In genomic region chr12:32821504-32822011, GRCm38 (mm10) we compare ENCODE assay signal across 8 mouse cellular contexts. TPM values are rescaled to one million over a fixed set of nuclear protein-coding genes. Genes with fewer than 3 reads are reported as not detected.
DNase-seq lines count a peak whose midpoint lies in the region; ATAC-seq and TF ChIP-seq lines count a peak whose summit lies in the region.

No protein-coding gene starts in this region.

- H3K4me3 ChIP-seq in liver, adult 2 months (ENCODE audit: insufficient read depth, low read depth, low read length) = peak overlapping the region; percentile 46
- H3K4me3 ChIP-seq in embryonic facial prominence, embryonic 11.5 days (ENCODE audit: low read depth, low read length) = peak overlapping the region; percentile 66
- peak overlapping the region; percentile 84 for H3K4me3 ChIP-seq in intestine, embryonic 16.5 days (ENCODE audit: low read length)
- peak overlapping the region; percentile 85 for H3K4me3 ChIP-seq in neural tube, embryonic 13.5 days

- no peaks in the 10 kb centered on the region for H3K9me3 ChIP-seq in embryonic facial prominence, embryonic 11.5 days (replicated peaks; ENCODE audit: control insufficient read depth, low read length)
- no peaks in the 10 kb centered on the region for H3K9me3 ChIP-seq in intestine, embryonic 16.5 days (ENCODE audit: control insufficient read depth, low read length)
- no peaks in the 10 kb centered on the region for H3K9me3 ChIP-seq in neural tube, embryonic 13.5 days

- peaks cover 13% of the 10 kb centered on the region; the same call in 1 of the 2 replicates for H3K36me3 ChIP-seq in liver, adult 2 months (ENCODE audit: control insufficient read depth, insufficient read depth, low read length)
- no peaks in the 10 kb centered on the region for H3K36me3 ChIP-seq in embryonic facial prominence, embryonic 11.5 days (replicated peaks; ENCODE audit: control insufficient read depth, insufficient read depth, low read depth, low read length)
- H3K36me3 ChIP-seq in intestine, embryonic 16.5 days (ENCODE audit: control insufficient read depth, insufficient read depth, low read length) = peaks cover 4% of the 10 kb centered on the region; the same call in 1 of the 2 replicates
- H3K36me3 ChIP-seq in neural tube, embryonic 13.5 days = peaks cover 13% of the 10 kb centered on the region; the same call in 1 of the 2 replicates

- no peak for ATAC-seq in embryonic facial prominence, embryonic 11.5 days (replicated peaks; ENCODE audit: insufficient number of reproducible peaks, low FRiP score, low TSS enrichment, low read depth)
- no peak for ATAC-seq in intestine, embryonic 16.5 days
- ATAC-seq in neural tube, embryonic 13.5 days (ENCODE audit: low read depth) = no peak

- peak overlapping the region; percentile 61 for H3K4me2 ChIP-seq in embryonic facial prominence, embryonic 11.5 days (ENCODE audit: low read depth, low read length)
- H3K4me2 ChIP-seq in intestine, embryonic 16.5 days (ENCODE audit: low read depth, low read length) = peak overlapping the region; percentile 60
- H3K4me2 ChIP-seq in neural tube, embryonic 13.5 days = peak overlapping the region; percentile 76

- H3K9ac ChIP-seq in liver, adult 2 months (ENCODE audit: low read depth, low read length) = peak overlapping the region; percentile 54
- H3K9ac ChIP-seq in embryonic facial prominence, embryonic 11.5 days (replicated peaks; ENCODE audit: low read length) = no peak overlapping the region
- H3K9ac ChIP-seq in intestine, embryonic 16.5 days (ENCODE audit: low read depth, low read length) = peak overlapping the region; percentile 87; the same call in 1 of the 2 replicates
- peak overlapping the region; percentile 87 for H3K9ac ChIP-seq in neural tube, embryonic 13.5 days

- 26% methylated on average over 2 of the region's 2 CpGs for WGBS in liver, adult 2 months
- 43% methylated on average over 2 of the region's 2 CpGs for WGBS in embryonic facial prominence, embryonic 11.5 days
- WGBS in intestine, embryonic 16.5 days = 44% methylated on average over 2 of the region's 2 CpGs
- WGBS in neural tube, embryonic 13.5 days = 51% methylated on average over 2 of the region's 2 CpGs

- peak overlapping the region; percentile 37; the same call in 1 of the 2 replicates for H3K27ac ChIP-seq in liver, adult 2 months (replicated peaks; ENCODE audit: insufficient read depth, low read depth, low read length)
- no peak overlapping the region for H3K27ac ChIP-seq in embryonic facial prominence, embryonic 11.5 days (replicated peaks; ENCODE audit: low read depth, low read length)
- no peak overlapping the region; the same call in 1 of the 2 replicates for H3K27ac ChIP-seq in intestine, embryonic 16.5 days (ENCODE audit: low read length)
- no peak overlapping the region for H3K27ac ChIP-seq in neural tube, embryonic 13.5 days (replicated peaks)

- TF ChIP-seq CTCF in liver, adult 2 months (IDR thresholded peaks at IDR 0.05; ENCODE audit: low read depth, low read length) = no peak

- H3K79me2 ChIP-seq in liver, adult 2 months (ENCODE audit: control insufficient read depth, insufficient read depth, low read length) = peaks cover 32% of the 10 kb centered on the region; the same call in 1 of the 2 replicates

- H3K27me3 ChIP-seq in liver, adult 2 months (ENCODE audit: control insufficient read depth, insufficient read depth, low read length) = no peaks in the 10 kb centered on the region
- H3K27me3 ChIP-seq in embryonic facial prominence, embryonic 11.5 days (ENCODE audit: control insufficient read depth, insufficient read depth, low read length) = no peaks in the 10 kb centered on the region
- H3K27me3 ChIP-seq in intestine, embryonic 16.5 days (replicated peaks; ENCODE audit: control insufficient read depth, insufficient read depth, low read length) = no peaks in the 10 kb centered on the region
- H3K27me3 ChIP-seq in neural tube, embryonic 13.5 days = no peaks in the 10 kb centered on the region

- no peak for TF ChIP-seq POLR2A in liver, adult 2 months (IDR thresholded peaks at IDR 0.05; ENCODE audit: extremely low read depth, insufficient read depth, low read length)

- DNase-seq in liver, adult 2 months (ENCODE audit: extremely low read depth, low read depth, low spot score) = no peak
- no peak for DNase-seq in liver
- no peak for DNase-seq in embryonic facial prominence, embryonic 11.5 days (ENCODE audit: low spot score)
- no peak for DNase-seq in cerebellum, adult 9-10 months
- DNase-seq in urinary bladder, postnatal 14 days (ENCODE audit: low spot score) = no peak
- DNase-seq in spleen, postnatal 10 days (ENCODE audit: low spot score in 2 of 2) = no peak

- H3K4me1 ChIP-seq in liver, adult 2 months (ENCODE audit: control insufficient read depth, insufficient read depth, low read length) = peaks cover 15% of the 10 kb centered on the region
- H3K4me1 ChIP-seq in embryonic facial prominence, embryonic 11.5 days (ENCODE audit: control insufficient read depth, insufficient read depth, low read length) = no peaks in the 10 kb centered on the region; the same call in 1 of the 2 replicates
- peaks cover 5% of the 10 kb centered on the region; the same call in 1 of the 2 replicates for H3K4me1 ChIP-seq in intestine, embryonic 16.5 days (ENCODE audit: control insufficient read depth, insufficient read depth, low read length)
- peaks cover 32% of the 10 kb centered on the region for H3K4me1 ChIP-seq in neural tube, embryonic 13.5 days (replicated peaks)

RNA-seq across cellular contexts. Expression of gene Nampt, which starts 2.2 kb away (rescaled TPM):
- total RNA-seq in liver, adult 2 months (2014; rRNA removed) = 57.8 and 75.6 TPM in 2 replicates
- 9.5 and 10.9 TPM in 2 replicates for polyA plus RNA-seq in liver, adult 2 months (2012; rRNA removed)
- 39.6 and 39.8 TPM in 2 replicates for polyA plus RNA-seq in embryonic facial prominence, embryonic 11.5 days (2014; fragmentation: Nextera tagmentation; extraction: Ambion mirVana)
- 29.7 and 30.0 TPM in 2 replicates for polyA plus RNA-seq in intestine, embryonic 16.5 days (2015; fragmentation: Nextera tagmentation; extraction: Ambion mirVana)
- 34.1 and 35.0 TPM in 2 replicates for polyA plus RNA-seq in neural tube, embryonic 13.5 days (2015; fragmentation: Nextera tagmentation; extraction: Ambion mirVana)
